Comparison of ENCODE assay signal across 8 mouse cellular contexts in genomic region chr11:69121741-69122335, GRCm38 (mm10). TPM values are rescaled to one million over a fixed set of nuclear protein-coding genes. Genes with fewer than 3 reads are reported as not detected.
DNase-seq lines count a peak whose midpoint lies in the region; ATAC-seq and TF ChIP-seq lines count a peak whose summit lies in the region.

No protein-coding gene starts in this region.

- H3K27ac ChIP-seq in kidney, embryonic 16.5 days (ENCODE audit: low read length) = peak overlapping the region; percentile 86
- no peak overlapping the region for H3K27ac ChIP-seq in MEL (ENCODE audit: control insufficient read depth, low read depth, low read length)
- H3K27ac ChIP-seq in embryonic facial prominence, embryonic 12.5 days = peak overlapping the region; percentile 82
- no peak overlapping the region; the same call in 1 of the 2 replicates for H3K27ac ChIP-seq in limb, embryonic 11.5 days (replicated peaks; ENCODE audit: low read depth, low read length)
- peak overlapping the region; percentile 79 for H3K27ac ChIP-seq in neural tube, embryonic 15.5 days (replicated peaks)

- intact Hi-C loops in left cerebral cortex, postnatal 25 days (cut with DNase I) = loop anchor here (1.0 to 5.0 kb wide), 4 partner anchors 23 to 59 kb away; partner anchors contain the start of gene Vamp2

- TF ChIP-seq POLR2A in MEL (IDR thresholded peaks at IDR 0.05; ENCODE audit: control insufficient read depth in 1 of 2, insufficient read depth in 1 of 2, low read depth in 1 of 2, low read length in 2 of 2, poor library complexity in 1 of 2) = no peak

- TF ChIP-seq RAD21 in MEL (IDR thresholded peaks at IDR 0.05; ENCODE audit: low read depth, low read length) = no peak

- H3K27me3 ChIP-seq in kidney, embryonic 16.5 days (ENCODE audit: insufficient read depth, low read length) = no peaks in the 10 kb centered on the region
- no peaks in the 10 kb centered on the region for H3K27me3 ChIP-seq in MEL (ENCODE audit: control insufficient read depth in 1 of 2, insufficient read depth in 2 of 2, low read length in 2 of 2)
- H3K27me3 ChIP-seq in embryonic facial prominence, embryonic 12.5 days = peaks cover 2% of the 10 kb centered on the region
- 0 out of 2 replicates have a peak, but pooled peaks cover 7% of the 10 kb centered on the region for H3K27me3 ChIP-seq in limb, embryonic 11.5 days (ENCODE audit: control insufficient read depth, insufficient read depth, low read length)
- peaks cover 5% of the 10 kb centered on the region; the same call in 1 of the 2 replicates for H3K27me3 ChIP-seq in neural tube, embryonic 15.5 days (replicated peaks)

- under 1% methylated on average over 27 of the region's 32 CpGs for WGBS in kidney, embryonic 16.5 days
- WGBS in embryonic facial prominence, embryonic 12.5 days = 1% methylated on average over 32 of the region's 32 CpGs
- under 1% methylated on average over 29 of the region's 32 CpGs for WGBS in limb, embryonic 11.5 days
- 1% methylated on average over 32 of the region's 32 CpGs for WGBS in neural tube, embryonic 15.5 days

- peaks cover 34% of the 10 kb centered on the region for H3K4me1 ChIP-seq in kidney, embryonic 16.5 days (ENCODE audit: insufficient read depth, low read length)
- peaks cover 0 to 16% of the 10 kb centered on the region in 2 experiments; a peak in 2 of 4 replicates for H3K4me1 ChIP-seq in MEL (ENCODE audit: control insufficient read depth in 1 of 2, insufficient read depth in 2 of 2, low read length in 2 of 2)
- H3K4me1 ChIP-seq in embryonic facial prominence, embryonic 12.5 days = peaks cover 36% of the 10 kb centered on the region
- peaks cover 22% of the 10 kb centered on the region for H3K4me1 ChIP-seq in limb, embryonic 11.5 days (ENCODE audit: control insufficient read depth, insufficient read depth, low read length)
- peaks cover 63% of the 10 kb centered on the region for H3K4me1 ChIP-seq in neural tube, embryonic 15.5 days

- no peak for ATAC-seq in kidney, embryonic 16.5 days (ENCODE audit: low FRiP score, low TSS enrichment)
- ATAC-seq in embryonic facial prominence, embryonic 12.5 days (ENCODE audit: insufficient number of reproducible peaks, insufficient read depth, low FRiP score, low TSS enrichment) = no peak
- ATAC-seq in limb, embryonic 11.5 days (ENCODE audit: insufficient number of reproducible peaks, low FRiP score, low TSS enrichment, low read depth) = no peak
- ATAC-seq in neural tube, embryonic 15.5 days (ENCODE audit: low FRiP score) = no peak
- ATAC-seq in activated CD4-positive, CD25-positive, alpha-beta regulatory T cell, adult 4 months = no peak

- DNase-seq in kidney, postnatal 36 days = no peak
- DNase-seq in MEL (ENCODE audit: low read depth, low spot score) = peak; percentile 65
- DNase-seq in limb, embryonic 11.5 days (ENCODE audit: low spot score) = no peak
- DNase-seq in left cerebral cortex, postnatal 25 days (ENCODE audit: low spot score in 2 of 2) = no peak

- no peaks in the 10 kb centered on the region; the same call in 1 of the 2 replicates for H3K79me2 ChIP-seq in MEL (ENCODE audit: control insufficient read depth, insufficient read depth, low read length, poor library complexity)

- H3K9me3 ChIP-seq in kidney, embryonic 16.5 days (ENCODE audit: low read length) = no peaks in the 10 kb centered on the region
- H3K9me3 ChIP-seq in MEL (replicated peaks; ENCODE audit: insufficient read depth, low read length) = no peaks in the 10 kb centered on the region
- H3K9me3 ChIP-seq in embryonic facial prominence, embryonic 12.5 days = no peaks in the 10 kb centered on the region
- no peaks in the 10 kb centered on the region for H3K9me3 ChIP-seq in limb, embryonic 11.5 days (ENCODE audit: control insufficient read depth, low read length)
- H3K9me3 ChIP-seq in neural tube, embryonic 15.5 days (replicated peaks) = no peaks in the 10 kb centered on the region

- no peak for TF ChIP-seq CTCF in MEL (IDR thresholded peaks at IDR 0.05 in 2 of 3, conservative IDR thresholded peaks at IDR 0.05 in 1 of 3; ENCODE audit: control insufficient read depth in 1 of 3, insufficient read depth in 1 of 3, low read depth in 2 of 3, low read length in 3 of 3, poor library complexity in 1 of 3, severe bottlenecking in 1 of 3)

- H3K4me3 ChIP-seq in kidney, embryonic 16.5 days (ENCODE audit: low read length) = peak overlapping the region; percentile 58
- H3K4me3 ChIP-seq in MEL (ENCODE audit: control insufficient read depth in 1 of 2, insufficient read depth in 1 of 2, low read depth in 2 of 2, low read length in 2 of 2) = peak overlapping the region; percentile 20 to 88
- H3K4me3 ChIP-seq in embryonic facial prominence, embryonic 12.5 days = peak overlapping the region; percentile 77
- H3K4me3 ChIP-seq in limb, embryonic 11.5 days (ENCODE audit: low read depth, low read length) = peak overlapping the region; percentile 75
- peak overlapping the region; percentile 85 for H3K4me3 ChIP-seq in neural tube, embryonic 15.5 days (replicated peaks)

- TF ChIP-seq EP300 in MEL (IDR thresholded peaks at IDR 0.05; ENCODE audit: low read depth in 1 of 2, low read length in 2 of 2) = no peak

- H3K36me3 ChIP-seq in kidney, embryonic 16.5 days (ENCODE audit: insufficient read depth, low read length) = no peaks in the 10 kb centered on the region
- H3K36me3 ChIP-seq in MEL (ENCODE audit: control insufficient read depth in 1 of 2, insufficient read depth in 2 of 2, low read length in 2 of 2) = peaks cover 0 to 5% of the 10 kb centered on the region in 2 experiments; a peak in 2 of 4 replicates
- no peaks in the 10 kb centered on the region for H3K36me3 ChIP-seq in embryonic facial prominence, embryonic 12.5 days
- no peaks in the 10 kb centered on the region for H3K36me3 ChIP-seq in limb, embryonic 11.5 days (ENCODE audit: control insufficient read depth, insufficient read depth, low read length)
- H3K36me3 ChIP-seq in neural tube, embryonic 15.5 days = no peaks in the 10 kb centered on the region

- peak overlapping the region; percentile 71 for H3K9ac ChIP-seq in kidney, embryonic 16.5 days (replicated peaks; ENCODE audit: low read length)
- H3K9ac ChIP-seq in MEL (ENCODE audit: control insufficient read depth, low read depth, low read length, poor library complexity, severe bottlenecking) = peak overlapping the region; percentile 60
- peak overlapping the region; percentile 72 for H3K9ac ChIP-seq in embryonic facial prominence, embryonic 12.5 days
- peak overlapping the region; percentile 60 for H3K9ac ChIP-seq in limb, embryonic 11.5 days (ENCODE audit: low read length)
- peak overlapping the region; percentile 63 for H3K9ac ChIP-seq in neural tube, embryonic 15.5 days (replicated peaks)

- peak overlapping the region; percentile 88 for H3K4me2 ChIP-seq in kidney, embryonic 16.5 days (replicated peaks; ENCODE audit: low read depth, low read length)
- peak overlapping the region; percentile 88 for H3K4me2 ChIP-seq in embryonic facial prominence, embryonic 12.5 days (replicated peaks)
- H3K4me2 ChIP-seq in limb, embryonic 11.5 days (ENCODE audit: low read depth, severe bottlenecking) = peak overlapping the region; percentile 95
- H3K4me2 ChIP-seq in neural tube, embryonic 15.5 days = peak overlapping the region; percentile 97

RNA-seq across cellular contexts. Expression of gene 9130213A22Rik, which starts 0.6 kb away (rescaled TPM):
- 0.33 and 0.42 TPM in 2 replicates for polyA plus RNA-seq in kidney, embryonic 16.5 days (2015; fragmentation: Nextera tagmentation; extraction: Ambion mirVana)
- total RNA-seq in MEL (2012; rRNA removed) = 0.08 TPM in 1 of 2 replicates, not detected in the other
- polyA plus RNA-seq in MEL (2012; ENCODE audit: insufficient read depth in 1 of 2, insufficient read length in 2 of 2, low read depth in 1 of 2, low replicate concordance in 2 of 2, missing spikeins in 1 of 2) = under 1 TPM in 1 of 2 experiments, not detected in 1; 0.26 TPM
- polyA plus RNA-seq in embryonic facial prominence, embryonic 12.5 days (2016; fragmentation: Nextera tagmentation; extraction: Ambion mirVana) = 0.14 and 0.40 TPM in 2 replicates
- polyA plus RNA-seq in limb, embryonic 11.5 days (2014; fragmentation: Nextera tagmentation; extraction: Ambion mirVana) = 0.19 TPM in 1 of 2 replicates, not detected in the other
- 0.63 TPM in 2 replicates for polyA plus RNA-seq in neural tube, embryonic 15.5 days (2015; fragmentation: Nextera tagmentation; extraction: Ambion mirVana)
- 1 to 10 TPM in 1 of 2 experiments, under 1 TPM in 1; 0.44 to 1.1 TPM for total RNA-seq in left cerebral cortex, postnatal 25 days (2021)
- polyA plus RNA-seq in activated CD4-positive, CD25-positive, alpha-beta regulatory T cell, adult 4 months (2017; shearing (Covaris generic)) = not detected

RNA-seq across cellular contexts. Expression of gene Hes7, which starts 1.6 kb away (rescaled TPM):
- polyA plus RNA-seq in kidney, embryonic 16.5 days (2015; fragmentation: Nextera tagmentation; extraction: Ambion mirVana) = 0.39 and 0.51 TPM in 2 replicates
- 0.08 TPM in 1 of 2 replicates, not detected in the other for total RNA-seq in MEL (2012; rRNA removed)
- polyA plus RNA-seq in MEL (2012; ENCODE audit: insufficient read depth in 1 of 2, insufficient read length in 2 of 2, low read depth in 1 of 2, low replicate concordance in 2 of 2, missing spikeins in 1 of 2) = 1 to 10 TPM in 1 of 2 experiments, not detected in 1; 1.4 TPM
- 0.65 and 0.73 TPM in 2 replicates for polyA plus RNA-seq in embryonic facial prominence, embryonic 12.5 days (2016; fragmentation: Nextera tagmentation; extraction: Ambion mirVana)
- 0.54 and 0.65 TPM in 2 replicates for polyA plus RNA-seq in limb, embryonic 11.5 days (2014; fragmentation: Nextera tagmentation; extraction: Ambion mirVana)
- polyA plus RNA-seq in neural tube, embryonic 15.5 days (2015; fragmentation: Nextera tagmentation; extraction: Ambion mirVana) = 0.68 and 1.0 TPM in 2 replicates
- total RNA-seq in left cerebral cortex, postnatal 25 days (2021) = under 1 TPM; 0.39 to 0.48 TPM
- not detected for polyA plus RNA-seq in activated CD4-positive, CD25-positive, alpha-beta regulatory T cell, adult 4 months (2017; shearing (Covaris generic))

RNA-seq across cellular contexts. Expression of gene Aloxe3, which starts 3.9 kb away (rescaled TPM):
- 0.32 and 0.76 TPM in 2 replicates for polyA plus RNA-seq in kidney, embryonic 16.5 days (2015; fragmentation: Nextera tagmentation; extraction: Ambion mirVana)
- total RNA-seq in MEL (2012; rRNA removed) = not detected in 2 replicates
- under 1 TPM in 1 of 2 experiments, not detected in 1; 0.13 TPM for polyA plus RNA-seq in MEL (2012; ENCODE audit: insufficient read depth in 1 of 2, insufficient read length in 2 of 2, low read depth in 1 of 2, low replicate concordance in 2 of 2, missing spikeins in 1 of 2)
- 0.47 and 0.89 TPM in 2 replicates for polyA plus RNA-seq in embryonic facial prominence, embryonic 12.5 days (2016; fragmentation: Nextera tagmentation; extraction: Ambion mirVana)
- polyA plus RNA-seq in limb, embryonic 11.5 days (2014; fragmentation: Nextera tagmentation; extraction: Ambion mirVana) = 0.17 and 0.25 TPM in 2 replicates
- 4.3 and 6.1 TPM in 2 replicates for polyA plus RNA-seq in neural tube, embryonic 15.5 days (2015; fragmentation: Nextera tagmentation; extraction: Ambion mirVana)
- total RNA-seq in left cerebral cortex, postnatal 25 days (2021) = 1 to 10 TPM; 3.1 to 6.4 TPM
- under 1 TPM in 1 of 2 experiments, not detected in 1; 0.09 TPM for polyA plus RNA-seq in activated CD4-positive, CD25-positive, alpha-beta regulatory T cell, adult 4 months (2017; shearing (Covaris generic))

RNA-seq across cellular contexts. Expression of gene Per1, which starts 26.8 kb away (rescaled TPM):
- polyA plus RNA-seq in kidney, embryonic 16.5 days (2015; fragmentation: Nextera tagmentation; extraction: Ambion mirVana) = 11.4 and 15.6 TPM in 2 replicates
- 4.5 and 5.6 TPM in 2 replicates for total RNA-seq in MEL (2012; rRNA removed)
- polyA plus RNA-seq in MEL (2012; ENCODE audit: insufficient read depth in 1 of 2, insufficient read length in 2 of 2, low read depth in 1 of 2, low replicate concordance in 2 of 2, missing spikeins in 1 of 2) = 10 to 100 TPM in 1 of 2 experiments, not detected in 1; 34.9 TPM
- polyA plus RNA-seq in embryonic facial prominence, embryonic 12.5 days (2016; fragmentation: Nextera tagmentation; extraction: Ambion mirVana) = 11.4 and 11.5 TPM in 2 replicates
- 8.0 and 9.1 TPM in 2 replicates for polyA plus RNA-seq in limb, embryonic 11.5 days (2014; fragmentation: Nextera tagmentation; extraction: Ambion mirVana)
- 10.0 and 11.9 TPM in 2 replicates for polyA plus RNA-seq in neural tube, embryonic 15.5 days (2015; fragmentation: Nextera tagmentation; extraction: Ambion mirVana)
- total RNA-seq in left cerebral cortex, postnatal 25 days (2021) = 100 to 1,000 TPM in 1 of 2 experiments, 10 to 100 TPM in 1; 98.9 to 108 TPM
- polyA plus RNA-seq in activated CD4-positive, CD25-positive, alpha-beta regulatory T cell, adult 4 months (2017; shearing (Covaris generic)) = 1 to 10 TPM; 4.5 to 6.7 TPM

RNA-seq across cellular contexts. Expression of gene Vamp2, which starts 33.5 kb away (rescaled TPM):
- 81.5 and 114 TPM in 2 replicates for polyA plus RNA-seq in kidney, embryonic 16.5 days (2015; fragmentation: Nextera tagmentation; extraction: Ambion mirVana)
- 3.3 and 4.2 TPM in 2 replicates for total RNA-seq in MEL (2012; rRNA removed)
- 10 to 100 TPM in 1 of 2 experiments, not detected in 1; 28.9 TPM for polyA plus RNA-seq in MEL (2012; ENCODE audit: insufficient read depth in 1 of 2, insufficient read length in 2 of 2, low read depth in 1 of 2, low replicate concordance in 2 of 2, missing spikeins in 1 of 2)
- 84.3 and 85.0 TPM in 2 replicates for polyA plus RNA-seq in embryonic facial prominence, embryonic 12.5 days (2016; fragmentation: Nextera tagmentation; extraction: Ambion mirVana)
- polyA plus RNA-seq in limb, embryonic 11.5 days (2014; fragmentation: Nextera tagmentation; extraction: Ambion mirVana) = 64.2 and 73.3 TPM in 2 replicates
- 347 and 355 TPM in 2 replicates for polyA plus RNA-seq in neural tube, embryonic 15.5 days (2015; fragmentation: Nextera tagmentation; extraction: Ambion mirVana)
- 1,000 to 10,000 TPM; 1,099 to 1,151 TPM for total RNA-seq in left cerebral cortex, postnatal 25 days (2021)
- polyA plus RNA-seq in activated CD4-positive, CD25-positive, alpha-beta regulatory T cell, adult 4 months (2017; shearing (Covaris generic)) = 10 to 100 TPM; 27.6 to 27.9 TPM

Comparison
In these comparisons a context has a peak if more than half of its experiments do, and no peak if none do; other contexts are left out.
1. H3K27ac ChIP-seq: peak in kidney, embryonic 16.5 days (single experiment), embryonic facial prominence, embryonic 12.5 days (single experiment) and neural tube, embryonic 15.5 days (single experiment); none in MEL (single experiment) and limb, embryonic 11.5 days (single experiment).
2. Peak in every context shown above with its lines, with median percentiles within 50 percentile points of each other: H3K4me2 ChIP-seq, H3K4me3 ChIP-seq and H3K9ac ChIP-seq.